Mouse (Mus musculus) adrenal gland, adult (tissue): Measurements from ENCODE around the gene Irf2bp2.

Experiments used
- DNase-seq, 2 experiments: peaks; one replicate each; pipeline ENCODE4 v3.0.0; 2022 to 2023; ENCODE audit warnings: low spot score in 1 of 2; ENCODE audit not compliant: inconsistent age in 2 of 2

Irf2bp2 gene

GRCm38 (mm10) chr8:126593889-126594480, at the start of gene Irf2bp2:
Gene Irf2bp2 (minus strand): TSS chr8:126593986.
- peak; percentile 92 to 96 for DNase-seq

DNA sequence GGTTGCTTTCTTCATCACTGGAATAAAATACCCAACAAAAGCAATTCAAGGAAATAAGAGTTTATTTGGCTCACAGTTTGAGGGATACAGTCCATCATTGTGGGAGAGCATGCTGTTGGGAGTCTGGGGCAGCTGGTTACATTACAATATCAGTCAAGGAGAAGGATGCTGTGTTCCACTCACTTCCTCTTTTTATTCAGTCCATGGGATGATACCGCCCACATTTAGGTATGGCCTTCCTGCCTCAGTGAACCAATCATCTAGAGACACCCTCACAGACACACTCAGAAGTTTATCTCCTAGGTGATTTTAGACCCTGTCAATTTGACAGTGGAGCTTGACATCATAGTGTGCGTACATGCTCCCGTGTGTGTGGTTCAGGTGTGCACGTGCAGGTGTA, 48.9 kb upstream of the Irf2bp2 start:
- DNase-seq, result no peak

DNA sequence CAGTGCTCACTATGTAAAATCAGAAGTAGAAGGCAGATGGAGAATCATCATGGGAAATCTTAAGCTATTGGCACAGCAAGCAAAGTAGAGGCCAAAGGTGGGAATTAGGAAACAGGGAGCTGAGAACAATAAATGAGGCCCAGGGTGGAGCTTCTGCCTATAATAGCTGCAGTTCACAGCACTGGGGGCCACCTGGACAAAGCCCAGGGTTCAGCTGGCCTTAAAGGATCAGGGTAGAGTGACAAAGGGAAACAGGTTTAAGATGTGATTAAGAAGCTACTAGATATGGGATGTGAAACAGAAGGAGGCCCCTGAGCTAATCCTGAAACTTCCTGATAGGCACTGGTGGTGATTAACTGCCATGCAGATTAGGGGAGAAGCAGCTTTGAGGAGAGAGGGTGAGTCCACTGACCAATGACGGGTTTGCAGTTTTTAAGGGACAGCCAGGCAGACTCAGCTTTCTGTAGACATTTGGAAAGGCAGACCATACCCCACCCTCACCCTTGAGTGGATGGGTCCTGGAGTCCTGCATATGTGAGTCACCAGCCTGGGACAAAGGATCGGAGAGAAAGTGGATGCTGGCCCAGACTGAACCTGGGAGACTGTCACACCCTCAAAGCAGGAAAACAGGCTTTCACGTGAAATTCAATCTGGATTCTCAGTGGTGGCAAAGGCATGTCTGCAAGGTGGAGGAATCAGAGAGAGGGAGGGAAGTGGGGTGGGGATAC, 47.9 kb upstream of the Irf2bp2 start:
- DNase-seq, result no peak

- DNase-seq, result no peak
Measured at GRCm38 (mm10) chr8:126639161-126639560, 45.4 kb upstream of the Irf2bp2 start.

DNA sequence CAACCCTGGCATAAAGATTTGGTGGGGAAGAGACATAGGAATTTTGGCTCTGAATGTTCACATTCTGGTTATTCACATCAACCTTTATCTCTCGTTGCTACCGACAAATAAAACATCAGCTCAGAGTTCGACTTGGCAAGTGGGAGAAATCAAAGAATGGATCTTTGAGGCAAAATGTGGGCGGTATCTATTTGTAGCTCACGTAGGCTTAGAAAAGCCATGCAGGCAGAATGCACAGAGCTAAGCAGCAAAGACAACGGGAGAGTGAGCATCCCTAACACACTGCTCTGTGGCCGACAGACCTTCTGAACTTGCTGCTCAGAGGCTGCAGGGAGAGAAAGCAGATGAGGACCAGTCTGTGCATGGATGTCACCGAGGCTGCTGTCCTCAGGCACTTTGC, 44.2 kb upstream of the Irf2bp2 start:
- no peak for DNase-seq

DNA sequence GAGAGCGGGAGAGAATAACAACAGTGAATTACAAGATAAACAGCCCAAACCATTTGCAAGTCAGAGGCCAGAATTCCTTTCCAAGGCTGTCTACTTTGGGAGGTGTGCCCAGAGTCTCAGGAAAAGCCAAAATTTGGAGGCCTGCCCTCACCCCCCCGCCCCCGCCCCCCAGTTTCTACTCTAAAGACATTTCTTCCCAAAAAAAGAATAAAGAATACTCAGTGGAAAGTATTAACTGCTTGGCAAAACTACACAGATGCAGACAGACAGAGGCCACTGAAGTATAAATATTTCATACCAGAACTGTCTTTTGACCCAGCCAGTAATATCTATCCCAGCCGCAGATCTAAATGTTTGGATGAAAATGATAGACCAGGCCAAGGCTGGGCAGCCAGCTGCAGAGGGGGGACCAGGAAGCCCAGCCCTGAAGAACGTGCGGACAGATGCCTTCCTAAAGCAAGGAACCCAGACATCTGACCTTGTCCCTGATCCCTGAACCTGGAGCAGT, 40.8 kb upstream of the Irf2bp2 start:
- DNase-seq, result peak in 1 of 2 experiments; percentile 73

DNA sequence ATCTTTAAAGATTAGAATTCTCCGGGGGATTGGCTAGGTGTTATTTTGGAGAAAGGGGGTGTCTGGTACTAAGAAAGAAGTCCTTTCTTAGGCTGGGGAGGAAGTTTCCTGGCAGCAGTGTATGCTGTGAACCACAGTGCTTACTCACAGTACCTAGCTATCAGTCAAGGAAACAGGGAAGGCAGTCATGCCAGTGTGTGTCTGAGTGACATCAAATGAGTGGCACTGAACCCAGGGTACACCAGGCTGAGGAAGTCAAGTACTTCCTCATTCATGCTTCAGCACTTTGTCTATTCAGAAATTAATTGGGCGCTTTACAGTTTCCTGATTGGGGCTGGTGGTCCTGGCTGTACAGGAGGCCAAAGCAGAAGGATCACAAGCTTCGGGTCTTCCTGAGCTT, 34.8 kb upstream of the Irf2bp2 start:
- peak in 1 of 2 experiments; percentile 52 for DNase-seq

DNA sequence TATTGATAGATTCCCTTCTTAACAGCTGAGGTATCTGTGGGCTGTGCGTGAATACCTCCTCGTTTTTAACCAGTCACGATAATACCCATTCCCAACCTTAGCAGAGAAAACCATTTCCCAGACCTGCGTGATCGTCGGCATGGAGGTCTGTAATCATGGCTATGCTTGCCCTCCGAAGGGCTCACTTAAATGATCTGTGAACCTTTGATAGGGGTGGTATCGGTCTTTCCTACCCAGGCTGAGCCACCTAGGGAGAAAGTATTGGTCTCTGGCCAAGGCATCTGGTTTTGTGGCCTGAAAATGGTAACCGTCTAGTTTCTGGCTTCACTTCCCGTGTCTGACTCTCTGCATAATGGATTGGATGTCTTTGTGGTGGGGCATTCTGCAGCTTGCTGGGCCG, 32.6 kb upstream of the Irf2bp2 start:
- DNase-seq, result no peak

GRCm38 (mm10) chr8:126622111-126622795, 28.5 kb upstream of the Irf2bp2 start:
- DNase-seq, result no peak

- DNase-seq, result peak; percentile 78 to 88
Measured at GRCm38 (mm10) chr8:126620721-126621120, 26.9 kb upstream of the Irf2bp2 start.

DNA sequence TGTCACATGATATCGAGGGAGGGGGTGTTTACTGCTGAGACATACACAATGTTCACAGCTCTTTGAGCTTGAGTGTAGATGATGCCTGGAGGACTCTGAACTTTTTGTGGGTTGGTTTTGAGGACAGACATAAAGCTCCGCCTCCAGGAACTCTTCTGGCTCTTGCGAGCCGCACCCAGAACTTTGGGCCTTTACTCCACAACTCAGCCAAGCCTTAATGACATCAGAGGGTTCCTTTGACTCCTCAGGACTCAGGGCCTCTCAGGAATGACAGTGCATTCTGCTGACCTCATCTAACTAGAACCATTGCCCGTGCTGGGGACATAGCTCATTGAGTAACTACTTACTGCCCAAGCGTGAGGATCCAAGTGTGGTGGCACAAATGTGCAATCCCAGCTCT, 25.7 kb upstream of the Irf2bp2 start:
- DNase-seq, result peak in 1 of 2 experiments; percentile 46

DNA sequence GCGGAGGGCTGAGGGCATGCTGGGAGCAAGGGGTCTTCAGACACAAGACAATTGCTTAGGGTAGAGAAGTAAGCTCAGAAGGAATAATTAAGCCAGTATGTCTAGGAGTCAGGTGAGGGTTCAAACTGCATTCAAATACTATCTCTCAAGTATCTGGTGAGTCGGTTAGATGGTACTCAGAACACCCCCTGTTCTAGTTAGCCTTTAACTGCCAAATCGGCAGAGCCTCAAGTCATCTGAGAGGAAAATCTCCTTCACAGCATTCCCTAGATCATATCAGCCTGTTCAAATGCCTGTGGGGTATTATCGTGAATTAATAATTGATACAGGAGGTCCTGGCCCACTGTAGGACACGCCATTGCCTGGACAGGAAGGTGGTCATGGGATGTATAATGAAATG, 23.9 kb upstream of the Irf2bp2 start:
- no peak for DNase-seq

DNA sequence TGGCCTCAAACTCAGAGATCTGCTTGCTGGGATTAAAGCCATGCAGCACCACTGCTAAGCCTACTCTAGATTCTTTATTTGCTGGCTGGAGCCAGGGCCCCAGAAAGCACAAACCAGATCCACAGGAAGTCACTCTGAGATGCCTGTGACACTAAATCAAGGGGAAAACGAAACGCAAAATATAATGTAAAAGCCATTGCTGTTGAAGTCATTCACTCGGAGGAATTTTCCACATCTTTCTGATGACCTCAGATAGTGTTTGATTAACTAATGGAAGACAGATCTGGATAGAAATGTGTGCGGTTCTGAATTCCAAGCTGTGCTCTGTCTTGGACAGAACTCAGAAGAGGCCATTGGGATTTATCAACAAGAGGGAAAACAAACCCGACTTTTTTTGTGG, 22.9 kb upstream of the Irf2bp2 start:
- DNase-seq, result peak in 1 of 2 experiments; percentile 49

- DNase-seq, result peak; percentile 82 to 89
Measured at GRCm38 (mm10) chr8:126615765-126616164, 22.0 kb upstream of the Irf2bp2 start.

- peak in 1 of 2 experiments; percentile 61 for DNase-seq
Measured at GRCm38 (mm10) chr8:126614740-126615132, 20.9 kb upstream of the Irf2bp2 start.

- DNase-seq, result peak; percentile 79 to 91
Measured at GRCm38 (mm10) chr8:126614062-126614739, 20.4 kb upstream of the Irf2bp2 start.

DNA sequence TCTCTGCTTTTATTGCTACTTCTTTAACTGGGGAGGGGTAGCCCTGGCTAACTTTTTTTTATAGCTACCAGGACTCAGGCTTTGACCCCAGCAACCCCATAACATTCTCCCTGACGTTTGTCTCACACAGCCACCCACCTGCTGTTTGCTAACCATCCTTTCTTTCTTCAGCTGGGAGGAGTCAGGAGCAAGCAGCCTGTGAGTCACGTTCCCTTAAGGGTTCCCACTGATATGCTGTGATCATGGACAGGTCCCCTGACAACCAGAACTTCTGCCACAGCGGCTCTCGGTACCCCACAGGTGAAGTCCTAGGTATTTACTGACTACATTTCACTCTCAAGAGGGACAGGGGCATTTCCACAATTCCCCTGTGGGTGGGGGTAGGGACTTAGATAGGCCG, 19.4 kb upstream of the Irf2bp2 start:
- no peak for DNase-seq

GRCm38 (mm10) chr8:126612739-126613138, 19.0 kb upstream of the Irf2bp2 start:
- no peak for DNase-seq

GRCm38 (mm10) chr8:126610713-126611112, 16.9 kb upstream of the Irf2bp2 start:
- DNase-seq, result no peak

- DNase-seq, result peak in 1 of 2 experiments; percentile 49
Measured at GRCm38 (mm10) chr8:126609556-126610263, 15.9 kb upstream of the Irf2bp2 start.
